Mouse (Mus musculus) MEL (cell line): ENCODE results near the gene Ppm1e. TPM values are rescaled to one million over a fixed set of nuclear protein-coding genes. Genes with fewer than 3 reads are reported as not detected.

Experiments
- DNase-seq: peaks from one replicate; pipeline ENCODE4 v3.0.0; 2011; ENCODE audit warnings: low read depth, low spot score
- H3K27ac ChIP-seq: 2 replicates; pipeline ENCODE4 v1.5.1; 2012; ENCODE audit warnings: low read depth, mild to moderate bottlenecking, control low read depth, low read length, moderate library complexity; ENCODE audit not compliant: control insufficient read depth
- H3K27me3 ChIP-seq, 2 experiments: fragments of 150-350 bp in 1 of 2; sonication (generic) in 1 of 2; 2 replicates each; pipeline ENCODE4 v1.6.1; 2012; ENCODE audit warnings: low read length in 2 of 2, mild to moderate bottlenecking in 2 of 2, improper control_type of control experiment in 1 of 2, moderate library complexity in 1 of 2; ENCODE audit not compliant: insufficient read depth in 2 of 2, control insufficient read depth in 1 of 2
- H3K36me3 ChIP-seq, 2 experiments: 2 replicates each; pipeline ENCODE4 v1.6.1; 2012 to 2014; ENCODE audit warnings: low read length in 2 of 2, improper control_type of control experiment in 1 of 2, inconsistent platforms in 1 of 2, mild to moderate bottlenecking in 1 of 2; ENCODE audit not compliant: insufficient read depth in 2 of 2, control insufficient read depth in 1 of 2
- H3K4me1 ChIP-seq, 2 experiments: fragments of 150-350 bp in 1 of 2; sonication (generic) in 1 of 2; 2 replicates each; pipeline ENCODE4 v1.6.1; 2012; ENCODE audit warnings: low read length in 2 of 2, improper control_type of control experiment in 1 of 2, mild to moderate bottlenecking in 1 of 2; ENCODE audit not compliant: insufficient read depth in 2 of 2, control insufficient read depth in 1 of 2
- H3K4me3 ChIP-seq, 2 experiments: fragments of 150-350 bp in 1 of 2; sonication (generic) in 1 of 2; 2 replicates each; pipeline ENCODE4 v1.5.1; 2012; ENCODE audit warnings: low read depth in 2 of 2, low read length in 2 of 2, mild to moderate bottlenecking in 2 of 2, moderate library complexity in 2 of 2, control low read depth in 1 of 2, improper control_type of control experiment in 1 of 2; ENCODE audit not compliant: control insufficient read depth in 1 of 2, insufficient read depth in 1 of 2
- H3K79me2 ChIP-seq: 2 replicates; pipeline ENCODE4 v1.6.1; 2012; ENCODE audit warnings: mild to moderate bottlenecking, low read length, moderate library complexity; ENCODE audit not compliant: control insufficient read depth, poor library complexity, insufficient read depth
- H3K9ac ChIP-seq: 2 replicates; pipeline ENCODE4 v1.6.1; 2012; ENCODE audit warnings: low read depth, mild to moderate bottlenecking, control low read depth, low read length, moderate library complexity; ENCODE audit not compliant: control insufficient read depth, poor library complexity, severe bottlenecking
- H3K9me3 ChIP-seq: fragments of 150-350 bp; sonication (generic); replicated peaks from 2 replicates; pipeline ENCODE4 v1.6.1; 2012; ENCODE audit warnings: mild to moderate bottlenecking, low read length, improper control_type of control experiment, moderate library complexity; ENCODE audit not compliant: insufficient read depth
- BHLHE40 ChIP-seq: IDR thresholded peaks from 2 replicates; pipeline ENCODE4 v1.6.1; 2012; ENCODE audit warnings: low read depth, mild to moderate bottlenecking, inconsistent platforms, low read length, improper control_type of control experiment, borderline replicate concordance
- CHD2 ChIP-seq: IDR thresholded peaks from 2 replicates; pipeline ENCODE4 v1.6.1; 2011; ENCODE audit warnings: low read length, improper control_type of control experiment
- E2F4 ChIP-seq: IDR thresholded peaks from 2 replicates; pipeline ENCODE4 v1.6.1; 2011; ENCODE audit warnings: low read depth, low read length, improper control_type of control experiment, borderline replicate concordance
- ELF1 ChIP-seq: IDR thresholded peaks from 2 replicates; pipeline ENCODE4 v1.6.1; 2014; ENCODE audit warnings: low read depth, mild to moderate bottlenecking, inconsistent platforms, low read length, improper control_type of control experiment, moderate library complexity
- EP300 ChIP-seq, 2 experiments: IDR thresholded peaks; 2 replicates each; pipeline ENCODE4 v1.6.1; 2011; ENCODE audit warnings: improper control_type of control experiment in 2 of 2, low read length in 2 of 2, low read depth in 1 of 2, mild to moderate bottlenecking in 1 of 2
- HCFC1 ChIP-seq: IDR thresholded peaks from 2 replicates; pipeline ENCODE4 v1.6.1; 2012; ENCODE audit warnings: low read depth, mild to moderate bottlenecking, inconsistent platforms, low read length, improper control_type of control experiment, moderate library complexity
- JUND ChIP-seq: IDR thresholded peaks from 2 replicates; pipeline ENCODE4 v1.6.1; 2011; ENCODE audit warnings: low read depth, mild to moderate bottlenecking, improper control_type of control experiment, low read length
- MAFK ChIP-seq: IDR thresholded peaks from 2 replicates; pipeline ENCODE4 v1.6.1; 2011; ENCODE audit warnings: low read depth, mild to moderate bottlenecking, low read length, improper control_type of control experiment, borderline replicate concordance
- MAX ChIP-seq: IDR thresholded peaks from 2 replicates; pipeline ENCODE4 v1.6.1; 2011; ENCODE audit warnings: low read length, improper control_type of control experiment
- MEF2A ChIP-seq: IDR thresholded peaks from 2 replicates; pipeline ENCODE4 v1.6.1; 2014; ENCODE audit warnings: low read depth, mild to moderate bottlenecking, inconsistent platforms, low read length, improper control_type of control experiment; ENCODE audit not compliant: poor library complexity, insufficient replicate concordance, severe bottlenecking; ENCODE audit errors: extremely low read depth
- MYB ChIP-seq: IDR thresholded peaks from 2 replicates; pipeline ENCODE4 v1.6.1; 2011; ENCODE audit warnings: mild to moderate bottlenecking, low read depth, low read length, improper control_type of control experiment
- POLR2AphosphoS5 ChIP-seq: IDR thresholded peaks from 2 replicates; pipeline ENCODE4 v1.6.1; 2012; ENCODE audit warnings: low read depth, borderline replicate concordance, mild to moderate bottlenecking, inconsistent platforms, low read length, moderate library complexity, mixed read lengths
- RAD21 ChIP-seq: IDR thresholded peaks from 2 replicates; pipeline ENCODE4 v1.6.1; 2011; ENCODE audit warnings: mild to moderate bottlenecking, low read depth, low read length, improper control_type of control experiment
- SMC3 ChIP-seq: IDR thresholded peaks from 2 replicates; pipeline ENCODE4 v1.6.1; 2011; ENCODE audit warnings: low read depth, low read length, improper control_type of control experiment
- UBTF ChIP-seq: IDR thresholded peaks from 2 replicates; pipeline ENCODE4 v1.6.1; 2012; ENCODE audit warnings: low read depth, mild to moderate bottlenecking, inconsistent platforms, low read length, improper control_type of control experiment, moderate library complexity, borderline replicate concordance; ENCODE audit not compliant: insufficient read depth
- ZC3H11A ChIP-seq: IDR thresholded peaks from 2 replicates; pipeline ENCODE4 v1.6.1; 2012; ENCODE audit warnings: low read depth, mild to moderate bottlenecking, inconsistent platforms, low read length, improper control_type of control experiment
- ZKSCAN1 ChIP-seq: IDR thresholded peaks from 2 replicates; pipeline ENCODE4 v1.6.1; 2012; ENCODE audit warnings: low read depth, mild to moderate bottlenecking, inconsistent platforms, low read length, improper control_type of control experiment, moderate library complexity
- ZNF384 ChIP-seq: IDR thresholded peaks from 2 replicates; pipeline ENCODE4 v1.6.1; 2012; ENCODE audit warnings: low read depth, mild to moderate bottlenecking, inconsistent platforms, low read length, improper control_type of control experiment
- polyA plus RNA-seq, 2 experiments: library from polyadenylated mRNA; stranded (reverse) in 1 of 2; unstranded in 1 of 2; fragments of >175 nt in 1 of 2; fragments of >200 nt in 1 of 2; gene quantifications; 2 replicates each; pipeline versions ENCODE4 v1.2.1 to v1.2.4; 2012; ENCODE audit warnings: low replicate concordance in 2 of 2, low read depth in 1 of 2; ENCODE audit not compliant: insufficient read length in 2 of 2, insufficient read depth in 1 of 2, missing spikeins in 1 of 2
- total RNA-seq: library from RNA; depleted of rRNA; stranded (reverse); fragments of 300-350 nt; gene quantifications from 2 replicates; pipeline ENCODE4 v1.2.3, GENCODE M21; 2012

Ppm1e gene
- total and polyA plus RNA-seq, 3 experiments, result 1.3 to 2.8 TPM; not detected in 1

- H3K79me2 ChIP-seq, result no peaks in the 10 kb centered on the region
- H3K27me3 ChIP-seq, result no peaks in the 10 kb centered on the region
- H3K4me3 ChIP-seq, result no peak overlapping the region
- no peaks in the 10 kb centered on the region for H3K9me3 ChIP-seq
- no peak overlapping the region for H3K9ac ChIP-seq
- no peak overlapping the region for H3K27ac ChIP-seq
- DNase-seq, result no peak
- H3K36me3 ChIP-seq, result peaks cover 0 to 3% of the 10 kb centered on the region in 2 experiments; a peak in 2 of 4 replicates
- TF ChIP-seq EP300 (IDR thresholded peaks at IDR 0.05; ENCODE audit: low read depth in 1 of 2, low read length in 2 of 2) (no peak), BHLHE40 (no peak), ZKSCAN1 (no peak), UBTF (no peak), ZNF384 (no peak), E2F4 (no peak), CHD2 (no peak), SMC3 (no peak)
- peaks cover 0 to 4% of the 10 kb centered on the region in 2 experiments; a peak in 3 of 4 replicates for H3K4me1 ChIP-seq
Measured at GRCm38 (mm10) chr11:87253294-87253693, 105.5 kb downstream of the Ppm1e start.

GRCm38 (mm10) chr11:87250132-87250531 is 108.7 kb downstream of the Ppm1e start:
- H3K79me2 ChIP-seq, result no peaks in the 10 kb centered on the region
- peaks cover 0 to 4% of the 10 kb centered on the region in 2 experiments; a peak in 3 of 4 replicates for H3K4me1 ChIP-seq
- no peak overlapping the region for H3K9ac ChIP-seq
- peaks cover 0 to 3% of the 10 kb centered on the region in 2 experiments; a peak in 2 of 4 replicates for H3K36me3 ChIP-seq
- H3K9me3 ChIP-seq, result no peaks in the 10 kb centered on the region
- no peak for TF ChIP-seq MEF2A
- no peak for TF ChIP-seq MAFK
- TF ChIP-seq HCFC1, result no peak
- no peak for TF ChIP-seq ZKSCAN1
- no peak for TF ChIP-seq SMC3
- TF ChIP-seq MAX, result no peak
- TF ChIP-seq ZC3H11A, result no peak
- TF ChIP-seq, all 39 proteins: peak for 0
- Histone ChIP-seq H3K27ac (no peak overlapping the region), H3K4me3 (no peak overlapping the region), H3K27me3 (no peaks in the 10 kb centered on the region)
- no peak for DNase-seq

- TF ChIP-seq POLR2AphosphoS5, result no peak
- TF ChIP-seq BHLHE40, result no peak
- no peak for TF ChIP-seq MAX
- TF ChIP-seq E2F4, result no peak
- TF ChIP-seq MYB, result no peak
- no peak for TF ChIP-seq ELF1
- no peak for TF ChIP-seq JUND
- TF ChIP-seq MAFK, result no peak
- TF ChIP-seq RAD21, result no peak
- TF ChIP-seq, all 39 proteins: peak for 0
- H3K9ac ChIP-seq, result no peak overlapping the region
- H3K79me2 ChIP-seq, result no peaks in the 10 kb centered on the region
- H3K9me3 ChIP-seq, result no peaks in the 10 kb centered on the region
- no peaks in the 10 kb centered on the region for H3K27me3 ChIP-seq
- H3K36me3 ChIP-seq, result no peaks in the 10 kb centered on the region
- no peak overlapping the region for H3K4me3 ChIP-seq
- no peak for DNase-seq
- H3K27ac ChIP-seq, result no peak overlapping the region
- H3K4me1 ChIP-seq, result no peaks in the 10 kb centered on the region
Measured at GRCm38 (mm10) chr11:87247494-87247866, 111.3 kb downstream of the Ppm1e start.
